Mouse (Mus musculus): Measurements from ENCODE around the gene Rbpj.

- TF ChIP-seq POLR2A (IDR thresholded peaks at IDR 0.05; ENCODE audit: control insufficient read depth, extremely low read depth, insufficient read depth, low read length, poor library complexity) (no peak), CTCF (IDR thresholded peaks at IDR 0.05; ENCODE audit: borderline replicate concordance, control insufficient read depth, extremely low read depth, insufficient read depth, low read length, poor library complexity) (no peak)
These were observed 726 bp downstream of the Rbpj start for GRCm38 (mm10) chr5:53466422-53467333.
